Mouse (Mus musculus) cerebellum, adult 9-10 months (tissue): ENCODE data around the gene Rnf115.
"Not testable (repeated sequence)": the region's sequence is repeated elsewhere in the genome, so short reads cannot be mapped to it uniquely, and the experiment has no call there.

Experiments
- DNase-seq: peaks from one replicate; pipeline ENCODE4 v3.0.0; 2022

Gene Rnf115

GRCm38 (mm10) chr3:96708684-96709064, 18.8 kb upstream of the Rnf115 start:
- no peak for DNase-seq

GRCm38 (mm10) chr3:96714286-96714685, 13.2 kb upstream of the Rnf115 start:
- DNase-seq = no peak

GRCm38 (mm10) chr3:96715854-96716253, 11.6 kb upstream of the Rnf115 start:
- no peak for DNase-seq

GRCm38 (mm10) chr3:96719173-96719572, 8.3 kb upstream of the Rnf115 start:
- DNase-seq = peak; percentile 88

- peak; percentile 62 for DNase-seq
These were observed 567 bp downstream of the Rnf115 start for GRCm38 (mm10) chr3:96727828-96728633.

- DNase-seq = no peak
These were observed 1.4 kb downstream of the Rnf115 start for GRCm38 (mm10) chr3:96728634-96729402.

GRCm38 (mm10) chr3:96729403-96729784, 1.9 kb downstream of the Rnf115 start:
- DNase-seq = no peak

- no peak for DNase-seq
These were observed 3.3 kb downstream of the Rnf115 start for GRCm38 (mm10) chr3:96730785-96731184.

GRCm38 (mm10) chr3:96733984-96734383, 6.5 kb downstream of the Rnf115 start:
- DNase-seq = no peak

GRCm38 (mm10) chr3:96735200-96735599, 7.7 kb downstream of the Rnf115 start:
- DNase-seq = no peak

- DNase-seq = no peak
These were observed 9.7 kb downstream of the Rnf115 start for GRCm38 (mm10) chr3:96737013-96737740.

- no peak for DNase-seq
These were observed 10.5 kb downstream of the Rnf115 start for GRCm38 (mm10) chr3:96737995-96738394.

GRCm38 (mm10) chr3:96740279-96740678, 12.8 kb downstream of the Rnf115 start:
- DNase-seq = not testable (repeated sequence)

GRCm38 (mm10) chr3:96744348-96744747, 16.9 kb downstream of the Rnf115 start:
- no peak for DNase-seq

GRCm38 (mm10) chr3:96746829-96747228, 19.4 kb downstream of the Rnf115 start:
- DNase-seq = no peak

- DNase-seq = no peak
These were observed 28.5 kb downstream of the Rnf115 start for GRCm38 (mm10) chr3:96755935-96756334.

- DNase-seq = peak; percentile 55
These were observed 30.2 kb downstream of the Rnf115 start for GRCm38 (mm10) chr3:96757691-96758090.

GRCm38 (mm10) chr3:96759695-96760094, 32.2 kb downstream of the Rnf115 start:
- no peak for DNase-seq

- DNase-seq = no peak
These were observed 37.1 kb downstream of the Rnf115 start for GRCm38 (mm10) chr3:96764528-96764927.

GRCm38 (mm10) chr3:96769971-96770370, 42.5 kb downstream of the Rnf115 start:
- no peak for DNase-seq

GRCm38 (mm10) chr3:96772949-96773348, 45.5 kb downstream of the Rnf115 start:
- DNase-seq = no peak

GRCm38 (mm10) chr3:96777120-96777519, 49.7 kb downstream of the Rnf115 start:
- DNase-seq = no peak

- no peak for DNase-seq
These were observed 54.8 kb downstream of the Rnf115 start for GRCm38 (mm10) chr3:96782236-96782635.
